Mouse (Mus musculus) heart, embryonic 13.5 days (tissue): Measurements from ENCODE around the gene Gm9936. TPM values are rescaled to one million over a fixed set of nuclear protein-coding genes. Genes with fewer than 3 reads are reported as not detected.

Experiments
- ATAC-seq: fragments of 200-750 bp; cut with Nextera tagmentation; 2 replicates; pipeline ENCODE4 v1.8.0; 2017; ENCODE audit warnings: moderate TSS enrichment; ENCODE audit not compliant: insufficient number of reproducible peaks, low FRiP score, low TSS enrichment; ENCODE audit errors: extremely low read depth
- H3K27ac ChIP-seq: fragments of 300-500 bp; sonication (generic); replicated peaks from 2 replicates; pipeline ENCODE4 v1.5.1; 2015; ENCODE audit warnings: moderate library complexity, mild to moderate bottlenecking, inconsistent platforms
- H3K27me3 ChIP-seq: fragments of 300-500 bp; sonication (generic); replicated peaks from 2 replicates; pipeline ENCODE4 v1.6.1; 2015; ENCODE audit warnings: mild to moderate bottlenecking, inconsistent platforms
- H3K36me3 ChIP-seq: fragments of 300-500 bp; sonication (generic); 2 replicates; pipeline ENCODE4 v1.6.1; 2015; ENCODE audit warnings: mild to moderate bottlenecking, inconsistent platforms
- H3K4me1 ChIP-seq: fragments of 300-500 bp; sonication (generic); 2 replicates; pipeline ENCODE4 v1.6.1; 2015; ENCODE audit warnings: inconsistent platforms
- H3K4me2 ChIP-seq: fragments of 300-500 bp; sonication (generic); 2 replicates; pipeline ENCODE4 v1.6.1; 2015; ENCODE audit warnings: inconsistent platforms, mild to moderate bottlenecking, moderate library complexity
- H3K4me3 ChIP-seq: fragments of 300-500 bp; sonication (generic); 2 replicates; pipeline ENCODE4 v1.5.1; 2015; ENCODE audit warnings: moderate library complexity, mild to moderate bottlenecking, inconsistent platforms
- H3K9ac ChIP-seq: fragments of 300-500 bp; sonication (generic); 2 replicates; pipeline ENCODE4 v1.6.1; 2015; ENCODE audit warnings: inconsistent platforms, mild to moderate bottlenecking, moderate library complexity
- H3K9me3 ChIP-seq: fragments of 300-500 bp; sonication (generic); 2 replicates; pipeline ENCODE4 v1.6.1; 2016; ENCODE audit warnings: inconsistent platforms
- WGBS: fragments of 180-500 bp; shearing (Covaris S2); methylation state at CpG from one replicate; pipeline ENCODE4 v1.1.7; 2015; ENCODE audit warnings: mixed read lengths; 5-methylcytosine and 5-hydroxymethylcytosine counted together
- polyA plus RNA-seq: library from polyadenylated mRNA; unstranded; fragments of >200 nt; fragmentation: Nextera tagmentation; extraction: Ambion mirVana; gene quantifications from 2 replicates; pipeline ENCODE4 v1.2.1, GENCODE M21; 2015

The Gm9936 gene
- polyA plus RNA-seq, 1 experiment from 2014 or later: not detected

GRCm38 (mm10) chr5:114836886-114837285, 21.6 kb downstream of the Gm9936 start:
- H3K9ac ChIP-seq: no peak overlapping the region
- 26% methylated on average over 12 of the region's 12 CpGs for WGBS
- H3K4me2 ChIP-seq: no peak overlapping the region
- H3K27me3 ChIP-seq: 0 out of 2 replicates have a peak, but pooled peaks cover 5% of the 10 kb centered on the region
- no peak overlapping the region for H3K27ac ChIP-seq
- no peak overlapping the region for H3K4me3 ChIP-seq
- peaks cover 4% of the 10 kb centered on the region; the same call in 1 of the 2 replicates for H3K4me1 ChIP-seq
- H3K9me3 ChIP-seq: no peaks in the 10 kb centered on the region
- no peaks in the 10 kb centered on the region for H3K36me3 ChIP-seq
- no peak for ATAC-seq

GRCm38 (mm10) chr5:114829740-114830139, 28.7 kb downstream of the Gm9936 start:
- ATAC-seq: no peak
- H3K9me3 ChIP-seq: no peaks in the 10 kb centered on the region; the same call in 1 of the 2 replicates
- no peak overlapping the region for H3K4me3 ChIP-seq
- H3K4me1 ChIP-seq: peaks cover 8% of the 10 kb centered on the region
- 56% methylated on average over 3 of the region's 3 CpGs for WGBS
- no peak overlapping the region for H3K9ac ChIP-seq
- H3K4me2 ChIP-seq: no peak overlapping the region
- no peaks in the 10 kb centered on the region for H3K36me3 ChIP-seq
- H3K27me3 ChIP-seq: no peaks in the 10 kb centered on the region
- no peak overlapping the region for H3K27ac ChIP-seq

DNA sequence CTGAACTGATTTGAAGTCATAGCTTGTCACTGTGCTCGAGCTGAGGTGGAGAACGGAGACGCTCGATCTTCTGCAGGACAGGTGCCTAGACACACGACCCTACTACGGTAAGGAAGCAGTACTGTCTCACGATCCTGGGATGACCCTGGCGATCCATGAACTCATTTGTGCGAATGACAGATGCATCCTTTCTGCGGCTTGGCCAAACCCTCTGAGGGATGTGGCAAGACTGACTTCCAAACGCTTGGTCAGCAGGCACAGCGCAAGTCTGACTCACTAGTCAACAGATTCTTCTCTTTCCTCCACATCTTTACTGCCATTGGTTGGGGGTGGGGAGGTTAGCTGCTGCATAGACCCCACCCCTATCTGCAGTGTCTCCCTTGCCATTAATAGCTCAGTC, 31.1 kb downstream of the Gm9936 start:
- no peak for ATAC-seq
- Histone ChIP-seq H3K4me1 (peaks cover 11% of the 10 kb centered on the region), H3K9me3 (no peaks in the 10 kb centered on the region; the same call in 1 of the 2 replicates), H3K27ac (no peak overlapping the region), H3K4me3 (no peak overlapping the region), H3K9ac (no peak overlapping the region), H3K4me2 (no peak overlapping the region), H3K27me3 (no peaks in the 10 kb centered on the region), H3K36me3 (peaks cover under 1% of the 10 kb centered on the region)
- 80% methylated on average over 12 of the region's 12 CpGs for WGBS

GRCm38 (mm10) chr5:114825978-114826691, 32.3 kb downstream of the Gm9936 start:
- H3K4me1 ChIP-seq: peaks cover 11% of the 10 kb centered on the region
- peak; percentile 71; the same call in 1 of the 2 replicates for ATAC-seq
- H3K27me3 ChIP-seq: no peaks in the 10 kb centered on the region
- peak overlapping the region; percentile 53 for H3K4me3 ChIP-seq
- peak overlapping the region; percentile 76 for H3K9ac ChIP-seq
- H3K4me2 ChIP-seq: peak overlapping the region; percentile 81
- WGBS: 8% methylated on average over 27 of the region's 27 CpGs
- H3K9me3 ChIP-seq: peaks cover 4% of the 10 kb centered on the region
- H3K36me3 ChIP-seq: peaks cover 11% of the 10 kb centered on the region
- no peak overlapping the region for H3K27ac ChIP-seq

- Histone ChIP-seq H3K9ac (no peak overlapping the region), H3K9me3 (peaks cover 4% of the 10 kb centered on the region), H3K4me3 (peak overlapping the region; percentile 79; the same call in 1 of the 2 replicates), H3K4me2 (peak overlapping the region; percentile 80), H3K27ac (no peak overlapping the region), H3K27me3 (no peaks in the 10 kb centered on the region), H3K36me3 (peaks cover 18% of the 10 kb centered on the region), H3K4me1 (peaks cover 11% of the 10 kb centered on the region)
- WGBS: 15% methylated on average over 9 of the region's 9 CpGs
- ATAC-seq: no peak
Measured at GRCm38 (mm10) chr5:114824197-114824596, 34.3 kb downstream of the Gm9936 start.

DNA sequence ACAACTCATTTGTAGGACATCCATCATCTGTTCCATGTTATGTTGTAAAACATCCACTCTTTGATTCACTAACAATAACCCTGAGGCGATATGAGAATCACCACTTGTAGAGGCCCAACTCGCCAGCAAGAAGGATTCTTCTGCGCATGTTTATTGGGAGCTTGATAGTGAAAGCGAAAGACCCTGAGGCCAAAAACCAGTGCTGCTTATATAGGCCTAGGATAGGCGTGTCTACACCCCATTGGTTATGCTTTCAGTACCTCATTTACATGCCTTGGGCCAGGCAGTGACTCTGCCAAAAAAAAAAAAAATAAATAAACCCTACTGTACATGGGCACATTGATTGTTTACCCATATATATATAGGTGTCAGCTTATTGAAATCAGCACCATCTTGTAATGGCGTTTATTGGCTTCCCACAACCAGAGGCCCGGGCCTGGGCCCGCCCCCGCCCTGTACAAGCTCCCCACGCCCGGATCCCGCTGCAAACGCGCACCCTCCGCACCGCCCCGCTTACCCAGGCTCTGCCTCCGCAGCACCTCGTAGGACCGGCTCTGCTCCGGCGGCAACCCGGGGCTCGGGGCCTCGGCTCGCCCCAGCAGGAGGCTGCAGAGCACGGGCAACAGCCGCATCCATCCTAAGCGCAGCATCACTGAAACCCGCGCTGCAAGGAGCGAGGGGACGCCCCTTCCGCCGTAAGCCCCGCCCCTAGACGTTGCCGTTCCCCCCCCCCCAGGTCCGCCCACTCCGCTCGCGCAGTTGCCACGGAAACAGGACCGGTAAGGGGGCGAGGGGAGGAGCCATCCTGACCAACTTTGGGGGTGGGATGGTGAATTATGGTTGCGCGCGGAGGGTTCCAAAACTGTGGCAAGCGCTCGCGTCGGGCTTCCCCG, 35.4 kb downstream of the Gm9936 start, which contains the start of gene 1500011B03Rik:
Gene 1500011B03Rik (minus strand): TSS at position 673 of the 893 bp plus-strand sequence.
- H3K9ac ChIP-seq: peak within 1 kb of the TSS; percentile 88
- H3K4me1 ChIP-seq: peaks cover 11% of the 10 kb centered on the region
- peak; percentile 82 for ATAC-seq
- H3K4me2 ChIP-seq: peak within 1 kb of the TSS; percentile 80
- H3K27ac ChIP-seq: peak within 1 kb of the TSS; percentile 68
- H3K27me3 ChIP-seq: no peaks in the 10 kb centered on the region
- peaks cover 4% of the 10 kb centered on the region; the same call in 1 of the 2 replicates for H3K9me3 ChIP-seq
- H3K36me3 ChIP-seq: peaks cover 18% of the 10 kb centered on the region
- 10% methylated on average over 47 of the region's 53 CpGs for WGBS
- H3K4me3 ChIP-seq: peak within 1 kb of the TSS; percentile 79

DNA sequence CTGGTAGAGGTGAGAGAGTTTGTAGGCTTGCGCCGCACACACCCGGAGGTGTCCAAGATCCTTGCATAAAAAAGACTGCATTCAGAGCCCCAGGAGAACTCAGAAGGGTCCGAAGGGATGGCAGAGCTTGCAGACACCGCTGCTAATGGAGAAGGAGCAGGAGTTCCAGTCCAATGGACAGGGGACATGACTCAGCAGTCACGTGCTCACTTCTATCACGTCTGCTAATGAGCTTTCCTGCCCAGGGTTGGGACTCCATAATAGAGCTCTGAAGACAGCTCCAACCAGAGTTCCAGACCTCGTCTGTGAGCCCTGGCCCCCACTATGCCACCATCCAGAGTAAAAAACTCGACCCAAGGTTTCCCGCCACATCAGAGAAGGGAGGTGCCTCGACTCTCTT, 40.4 kb downstream of the Gm9936 start:
- ATAC-seq: no peak
- Histone ChIP-seq H3K4me1 (peaks cover 3% of the 10 kb centered on the region; the same call in 1 of the 2 replicates), H3K27ac (no peak overlapping the region), H3K4me3 (no peak overlapping the region), H3K9ac (no peak overlapping the region), H3K9me3 (peaks cover 8% of the 10 kb centered on the region), H3K4me2 (no peak overlapping the region), H3K27me3 (no peaks in the 10 kb centered on the region), H3K36me3 (peaks cover 24% of the 10 kb centered on the region)
- 72% methylated on average over 11 of the region's 11 CpGs for WGBS

DNA sequence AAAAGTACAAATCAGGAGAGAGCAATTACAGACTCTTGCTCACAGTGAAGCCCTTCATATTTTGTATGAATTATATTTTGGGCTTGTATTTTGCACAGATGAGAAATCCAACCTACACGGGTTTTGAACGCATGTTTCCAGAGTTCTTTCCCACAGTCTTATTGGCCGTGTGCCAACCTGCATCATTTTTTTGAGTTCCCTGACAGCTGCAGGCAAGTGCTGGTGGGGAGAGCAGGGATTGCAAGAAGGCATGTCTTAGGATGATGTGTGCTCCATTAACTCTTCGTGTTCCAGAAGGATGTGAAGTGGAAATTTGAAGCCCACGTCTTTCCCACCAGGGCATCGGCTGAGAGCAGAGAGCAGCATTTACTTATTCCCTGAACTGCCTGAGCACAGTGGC, 41.9 kb downstream of the Gm9936 start:
- peaks cover 7% of the 10 kb centered on the region for H3K4me1 ChIP-seq
- peaks cover 19% of the 10 kb centered on the region for H3K36me3 ChIP-seq
- ATAC-seq: no peak
- peaks cover 5% of the 10 kb centered on the region for H3K9me3 ChIP-seq
- H3K27me3 ChIP-seq: no peaks in the 10 kb centered on the region
- 72% methylated on average over 6 of the region's 6 CpGs for WGBS
- H3K9ac ChIP-seq: no peak overlapping the region
- H3K4me2 ChIP-seq: no peak overlapping the region
- no peak overlapping the region for H3K4me3 ChIP-seq
- H3K27ac ChIP-seq: no peak overlapping the region

GRCm38 (mm10) chr5:114813525-114814181, 44.8 kb downstream of the Gm9936 start:
- H3K4me2 ChIP-seq: peak overlapping the region; percentile 69
- peak overlapping the region; percentile 88 for H3K9ac ChIP-seq
- peak; percentile 85 for ATAC-seq
- peak overlapping the region; percentile 85 for H3K4me3 ChIP-seq
- peaks cover 12% of the 10 kb centered on the region for H3K4me1 ChIP-seq
- peaks cover 23% of the 10 kb centered on the region for H3K36me3 ChIP-seq
- WGBS: under 1% methylated on average over 49 of the region's 50 CpGs
- peaks cover 5% of the 10 kb centered on the region for H3K9me3 ChIP-seq
- no peaks in the 10 kb centered on the region for H3K27me3 ChIP-seq
- peak overlapping the region; percentile 68 for H3K27ac ChIP-seq

DNA sequence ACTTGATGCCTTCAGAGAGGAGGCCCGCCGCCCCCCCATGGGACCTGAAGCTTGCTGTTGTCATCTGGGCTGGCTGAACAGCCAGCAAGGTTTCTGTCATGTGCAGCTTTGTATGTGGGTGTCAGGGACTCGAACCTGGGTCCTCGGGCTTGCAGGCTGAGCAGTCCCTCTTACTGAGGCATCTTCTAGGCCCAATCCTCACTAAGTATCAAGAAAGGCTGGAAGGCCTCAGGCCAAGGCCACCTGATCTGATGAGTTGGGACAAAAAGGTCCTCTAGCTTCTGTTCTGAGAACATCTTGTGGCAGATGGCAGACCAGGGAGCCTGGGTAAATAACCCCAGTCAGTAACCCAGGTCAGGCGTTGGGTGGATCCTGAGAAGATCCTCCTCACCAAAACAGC, 48.7 kb downstream of the Gm9936 start:
- Histone ChIP-seq H3K4me1 (peaks cover 48% of the 10 kb centered on the region), H3K4me3 (no peak overlapping the region), H3K27ac (no peak overlapping the region), H3K9me3 (no peaks in the 10 kb centered on the region), H3K36me3 (peaks cover 35% of the 10 kb centered on the region), H3K9ac (no peak overlapping the region), H3K27me3 (no peaks in the 10 kb centered on the region), H3K4me2 (no peak overlapping the region)
- ATAC-seq: no peak
- 82% methylated on average over 5 of the region's 5 CpGs for WGBS
